Mouse (Mus musculus): ENCODE results near the gene Wnt5a. TPM values are rescaled to one million over a fixed set of nuclear protein-coding genes. Genes with fewer than 3 reads are reported as not detected.

Wnt5a gene
- polyA plus RNA-seq, 1 experiment from 2014 or later, result 14.9 TPM

- Histone ChIP-seq H3K27me3 (replicated peaks) (no peaks in the 10 kb centered on the region), H3K4me1 (no peaks in the 10 kb centered on the region), H3K9me3 (replicated peaks) (no peaks in the 10 kb centered on the region), H3K4me3 (replicated peaks) (no peak overlapping the region), H3K36me3 (no peaks in the 10 kb centered on the region), H3K27ac (replicated peaks) (no peak overlapping the region), H3K4me2 (no peak overlapping the region), H3K9ac (replicated peaks) (no peak overlapping the region)
- no peak for ATAC-seq (ENCODE audit: low FRiP score)
- WGBS, result 83% methylated on average over 5 of the region's 5 CpGs
Measured at GRCm38 (mm10) chr14:28494273-28494672, 10.3 kb upstream of the Wnt5a start.

- no peak for ATAC-seq (ENCODE audit: low FRiP score)
- no peaks in the 10 kb centered on the region for H3K36me3 ChIP-seq
Measured at GRCm38 (mm10) chr14:28501216-28501878, 3.2 kb upstream of the Wnt5a start.

GRCm38 (mm10) chr14:28503276-28503675 lies 1.3 kb upstream of the Wnt5a start:
- no peaks in the 10 kb centered on the region for H3K36me3 ChIP-seq
- no peaks in the 10 kb centered on the region for H3K9me3 ChIP-seq (replicated peaks)
- H3K27ac ChIP-seq (replicated peaks), result no peak overlapping the region
- H3K4me1 ChIP-seq, result peaks cover 52% of the 10 kb centered on the region
- H3K27me3 ChIP-seq (replicated peaks), result peaks cover 31% of the 10 kb centered on the region
- no peak overlapping the region for H3K9ac ChIP-seq (replicated peaks)
- WGBS, result 78% methylated on average over 2 of the region's 2 CpGs
- no peak overlapping the region for H3K4me3 ChIP-seq (replicated peaks)
- ATAC-seq (ENCODE audit: low FRiP score), result no peak
- no peak overlapping the region for H3K4me2 ChIP-seq

More at GRCm38 (mm10) chr14:28501216-28501878, 3.2 kb upstream of the Wnt5a start:
- H3K9me3 ChIP-seq (replicated peaks), result no peaks in the 10 kb centered on the region
- H3K27ac ChIP-seq (replicated peaks), result no peak overlapping the region
- H3K4me3 ChIP-seq (replicated peaks), result no peak overlapping the region
- H3K27me3 ChIP-seq (replicated peaks), result peaks cover 24% of the 10 kb centered on the region
- no peak overlapping the region for H3K9ac ChIP-seq (replicated peaks)
- no peak overlapping the region for H3K4me2 ChIP-seq
- WGBS, result 31% methylated on average over 12 of the region's 12 CpGs
- peaks cover 35% of the 10 kb centered on the region for H3K4me1 ChIP-seq

- Histone ChIP-seq H3K27ac (replicated peaks) (peak overlapping the region; percentile 78), H3K4me2 (peak overlapping the region; percentile 96), H3K4me3 (replicated peaks) (peak overlapping the region; percentile 55), H3K27me3 (replicated peaks) (peaks cover 41% of the 10 kb centered on the region), H3K9ac (replicated peaks) (peak overlapping the region; percentile 64), H3K9me3 (replicated peaks) (no peaks in the 10 kb centered on the region), H3K4me1 (peaks cover 70% of the 10 kb centered on the region), H3K36me3 (no peaks in the 10 kb centered on the region)
- 1% methylated on average over 22 of the region's 22 CpGs for WGBS
- ATAC-seq (ENCODE audit: low FRiP score), result peak; percentile 42; the same call in 1 of the 2 replicates
Measured at GRCm38 (mm10) chr14:28505051-28505585, 568 bp downstream of the Wnt5a start.

GRCm38 (mm10) chr14:28505586-28506375 lies 1.2 kb downstream of the Wnt5a start:
- Histone ChIP-seq H3K36me3 (no peaks in the 10 kb centered on the region), H3K4me3 (replicated peaks) (peak overlapping the region; percentile 55), H3K27ac (replicated peaks) (peak overlapping the region; percentile 78), H3K4me1 (peaks cover 76% of the 10 kb centered on the region), H3K9ac (replicated peaks) (peak overlapping the region; percentile 64), H3K4me2 (peak overlapping the region; percentile 96), H3K9me3 (replicated peaks) (no peaks in the 10 kb centered on the region), H3K27me3 (replicated peaks) (peaks cover 46% of the 10 kb centered on the region)
- WGBS, result under 1% methylated on average over 62 of the region's 62 CpGs
- peak; percentile 44; the same call in 1 of the 2 replicates for ATAC-seq (ENCODE audit: low FRiP score)

GRCm38 (mm10) chr14:28506376-28506831 lies 1.9 kb downstream of the Wnt5a start:
- peak overlapping the region; percentile 96 for H3K4me2 ChIP-seq
- no peaks in the 10 kb centered on the region for H3K36me3 ChIP-seq
- ATAC-seq (ENCODE audit: low FRiP score), result no peak
- H3K4me3 ChIP-seq (replicated peaks), result peak overlapping the region; percentile 55
- peaks cover 78% of the 10 kb centered on the region for H3K4me1 ChIP-seq
- WGBS, result under 1% methylated on average over 29 of the region's 29 CpGs
- H3K27ac ChIP-seq (replicated peaks), result peak overlapping the region; percentile 78
- peak overlapping the region; percentile 64 for H3K9ac ChIP-seq (replicated peaks)
- H3K9me3 ChIP-seq (replicated peaks), result no peaks in the 10 kb centered on the region
- H3K27me3 ChIP-seq (replicated peaks), result peaks cover 46% of the 10 kb centered on the region

- Histone ChIP-seq H3K9ac (replicated peaks) (no peak overlapping the region; the same call in none of the 2 replicates), H3K9me3 (replicated peaks) (no peaks in the 10 kb centered on the region), H3K4me3 (replicated peaks) (peak overlapping the region; percentile 55), H3K27me3 (replicated peaks) (peaks cover 41% of the 10 kb centered on the region), H3K4me2 (peak overlapping the region; percentile 96), H3K27ac (replicated peaks) (no peak overlapping the region), H3K4me1 (peaks cover 78% of the 10 kb centered on the region), H3K36me3 (no peaks in the 10 kb centered on the region)
- under 1% methylated on average over 15 of the region's 15 CpGs for WGBS
- ATAC-seq (ENCODE audit: low FRiP score), result no peak
Measured at GRCm38 (mm10) chr14:28507011-28507410, 2.5 kb downstream of the Wnt5a start.

- H3K36me3 ChIP-seq, result no peaks in the 10 kb centered on the region
- H3K9ac ChIP-seq (replicated peaks), result peak overlapping the region; percentile 34
- peaks cover 78% of the 10 kb centered on the region for H3K4me1 ChIP-seq
- WGBS, result under 1% methylated on average over 18 of the region's 18 CpGs
- peak overlapping the region; percentile 55 for H3K4me3 ChIP-seq (replicated peaks)
- peak overlapping the region; percentile 96 for H3K4me2 ChIP-seq
- no peak overlapping the region for H3K27ac ChIP-seq (replicated peaks)
- H3K27me3 ChIP-seq (replicated peaks), result peaks cover 36% of the 10 kb centered on the region
- ATAC-seq (ENCODE audit: low FRiP score), result no peak
- no peaks in the 10 kb centered on the region for H3K9me3 ChIP-seq (replicated peaks)
Measured at GRCm38 (mm10) chr14:28507471-28507870, 2.9 kb downstream of the Wnt5a start.

GRCm38 (mm10) chr14:28508288-28509258 lies 4.0 kb downstream of the Wnt5a start:
- Histone ChIP-seq H3K27me3 (replicated peaks) (peaks cover 31% of the 10 kb centered on the region), H3K9ac (replicated peaks) (peak overlapping the region; percentile 44; the same call in 1 of the 2 replicates), H3K4me2 (peak overlapping the region; percentile 96), H3K9me3 (replicated peaks) (no peaks in the 10 kb centered on the region), H3K36me3 (no peaks in the 10 kb centered on the region), H3K4me3 (replicated peaks) (peak overlapping the region; percentile 55), H3K27ac (replicated peaks) (no peak overlapping the region), H3K4me1 (peaks cover 78% of the 10 kb centered on the region)
- 15% methylated on average over 27 of the region's 27 CpGs for WGBS
- ATAC-seq (ENCODE audit: low FRiP score), result no peak

GRCm38 (mm10) chr14:28509441-28510340 lies 5.1 kb downstream of the Wnt5a start:
- Histone ChIP-seq H3K9ac (replicated peaks) (peak overlapping the region; percentile 44), H3K4me1 (peaks cover 68% of the 10 kb centered on the region), H3K4me2 (peak overlapping the region; percentile 96), H3K27me3 (replicated peaks) (peaks cover 27% of the 10 kb centered on the region), H3K9me3 (replicated peaks) (no peaks in the 10 kb centered on the region), H3K36me3 (no peaks in the 10 kb centered on the region), H3K27ac (replicated peaks) (peak overlapping the region; percentile 58), H3K4me3 (replicated peaks) (peak overlapping the region; percentile 55)
- WGBS, result under 1% methylated on average over 47 of the region's 47 CpGs
- no peak for ATAC-seq (ENCODE audit: low FRiP score)

All from neural tube, embryonic 15.5 days (tissue).